1 mouse cellular context compared by ENCODE assay signal in genomic region chr14:60252004-60253000, GRCm38 (mm10).
TF ChIP-seq lines count a peak whose summit lies in the region.

No protein-coding gene starts in this region.

TF ChIP-seq in MEL, 35 proteins besides CTCF, POLR2A, EP300 and RAD21 (continued from another document):
- peak; percentile 24; the same call in 1 of the 2 replicates for TF ChIP-seq CHD1 (IDR thresholded peaks at IDR 0.05; ENCODE audit: low read depth, low read length)
- TF ChIP-seq GATA1 (IDR thresholded peaks at IDR 0.05; ENCODE audit: low read depth, low read length) = no peak
